Mouse (Mus musculus) kidney, postnatal 0 days (tissue): ENCODE results near the gene Krtap5-4. TPM values are rescaled to one million over a fixed set of nuclear protein-coding genes. Genes with fewer than 3 reads are reported as not detected.
A peak's percentile ranks its signal among the peaks of the same experiment; 100 is the strongest.

Experiments
- ATAC-seq: fragments of 200-750 bp; cut with Nextera tagmentation; replicated peaks from 2 replicates; pipeline ENCODE4 v1.8.0; 2017; ENCODE audit warnings: low read depth, moderate number of reproducible peaks, moderate TSS enrichment, moderate library complexity; ENCODE audit not compliant: low FRiP score
- DNase-seq: peaks from one replicate; pipeline ENCODE4 v3.0.0-alpha.2; 2016; ENCODE audit warnings: low spot score
- H3K27ac ChIP-seq: fragments of 300-500 bp; sonication (generic); 2 replicates; pipeline ENCODE4 v1.5.1; 2014; ENCODE audit warnings: mild to moderate bottlenecking
- H3K27me3 ChIP-seq: fragments of 300-500 bp; sonication (generic); 2 replicates; pipeline ENCODE4 v1.6.1; 2014; ENCODE audit warnings: low read length, mixed read lengths; ENCODE audit not compliant: insufficient read depth
- H3K36me3 ChIP-seq: fragments of 300-500 bp; sonication (generic); 2 replicates; pipeline ENCODE4 v1.6.1; 2014; ENCODE audit warnings: low read length, mixed read lengths; ENCODE audit not compliant: insufficient read depth
- H3K4me1 ChIP-seq: fragments of 300-500 bp; sonication (generic); replicated peaks from 2 replicates; pipeline ENCODE4 v1.6.1; 2014; ENCODE audit warnings: antibody characterized with exemption, low read length, mixed read lengths; ENCODE audit not compliant: insufficient read depth
- H3K4me2 ChIP-seq: fragments of 300-500 bp; sonication (generic); 2 replicates; pipeline ENCODE4 v1.6.1; 2014; ENCODE audit warnings: mild to moderate bottlenecking, low read length, moderate library complexity, mixed read lengths
- H3K4me3 ChIP-seq: fragments of 300-500 bp; sonication (generic); replicated peaks from 2 replicates; pipeline ENCODE4 v1.5.1; 2014; ENCODE audit warnings: low read depth, low read length
- H3K9ac ChIP-seq: fragments of 300-500 bp; sonication (generic); 2 replicates; pipeline ENCODE4 v1.6.1; 2014; ENCODE audit warnings: low read depth, low read length
- H3K9me3 ChIP-seq: fragments of 300-500 bp; sonication (generic); replicated peaks from 2 replicates; pipeline ENCODE4 v1.6.1; 2016; ENCODE audit warnings: low read length, inconsistent platforms, mixed read lengths
- CTCF ChIP-seq: IDR thresholded peaks from 2 replicates; pipeline ENCODE4 v1.5.1; 2016; ENCODE audit warnings: antibody characterized with exemption, low read depth, mild to moderate bottlenecking, moderate library complexity
- WGBS: fragments of 180-500 bp; shearing (Covaris S2); extraction: QIAGEN DNeasy Blood & Tissue Kit; methylation state at CpG from one replicate; pipeline ENCODE4 v1.1.7; 2014; 5-methylcytosine and 5-hydroxymethylcytosine counted together
- polyA plus RNA-seq: library from polyadenylated mRNA; unstranded; fragments of >200 nt; fragmentation: Nextera tagmentation; extraction: Ambion mirVana; gene quantifications from 2 replicates; pipeline ENCODE4 v1.2.1, GENCODE M21; 2015

Gene Krtap5-4
- polyA plus RNA-seq, 1 experiment from 2014 or later = not detected

GRCm38 (mm10) chr7:142334246-142334645 lies 30.9 kb downstream of the Krtap5-4 start:
- no peak overlapping the region for H3K4me3 ChIP-seq
- no peaks in the 10 kb centered on the region for H3K9me3 ChIP-seq
- H3K9ac ChIP-seq = no peak overlapping the region
- H3K36me3 ChIP-seq = no peaks in the 10 kb centered on the region
- DNase-seq (peak; percentile 95), ATAC-seq (peak; percentile 69)
- H3K27ac ChIP-seq = no peak overlapping the region
- peak; percentile 99 for TF ChIP-seq CTCF
- peaks cover 10% of the 10 kb centered on the region; the same call in 1 of the 2 replicates for H3K4me1 ChIP-seq
- H3K27me3 ChIP-seq = no peaks in the 10 kb centered on the region
- WGBS = 3% methylated on average over 3 of the region's 3 CpGs
- no peak overlapping the region for H3K4me2 ChIP-seq

GRCm38 (mm10) chr7:142335151-142335550 lies 31.8 kb downstream of the Krtap5-4 start:
- no peak for TF ChIP-seq CTCF
- WGBS = 78% methylated on average over 8 of the region's 8 CpGs
- H3K4me1 ChIP-seq = 0 out of 2 replicates have a peak, but pooled peaks cover 5% of the 10 kb centered on the region
- DNase-seq (no peak), ATAC-seq (no peak)
- no peak overlapping the region for H3K4me2 ChIP-seq
- H3K27ac ChIP-seq = no peak overlapping the region
- H3K9me3 ChIP-seq = no peaks in the 10 kb centered on the region
- no peaks in the 10 kb centered on the region for H3K27me3 ChIP-seq
- H3K36me3 ChIP-seq = no peaks in the 10 kb centered on the region
- H3K4me3 ChIP-seq = no peak overlapping the region
- H3K9ac ChIP-seq = no peak overlapping the region

- Histone ChIP-seq H3K27me3 (no peaks in the 10 kb centered on the region), H3K4me1 (0 out of 2 replicates have a peak, but pooled peaks cover 12% of the 10 kb centered on the region), H3K36me3 (no peaks in the 10 kb centered on the region), H3K9me3 (no peaks in the 10 kb centered on the region), H3K9ac (no peak overlapping the region), H3K4me3 (no peak overlapping the region), H3K4me2 (no peak overlapping the region), H3K27ac (no peak overlapping the region)
- peak; percentile 31 for DNase-seq
- TF ChIP-seq CTCF = no peak; the same call in 1 of the 2 replicates
- no peak; the same call in 1 of the 2 replicates for ATAC-seq
- 43% methylated on average over 10 of the region's 10 CpGs for WGBS
Measured at GRCm38 (mm10) chr7:142340269-142340970, 37.1 kb downstream of the Krtap5-4 start.

GRCm38 (mm10) chr7:142341564-142342246 lies 38.4 kb downstream of the Krtap5-4 start:
- Histone ChIP-seq H3K36me3 (no peaks in the 10 kb centered on the region), H3K4me2 (no peak overlapping the region), H3K27me3 (no peaks in the 10 kb centered on the region), H3K9ac (no peak overlapping the region), H3K4me1 (0 out of 2 replicates have a peak, but pooled peaks cover 12% of the 10 kb centered on the region), H3K27ac (no peak overlapping the region), H3K9me3 (no peaks in the 10 kb centered on the region), H3K4me3 (no peak overlapping the region)
- no peak for TF ChIP-seq CTCF
- WGBS = 56% methylated on average over 10 of the region's 10 CpGs
- DNase-seq (no peak), ATAC-seq (no peak; the same call in 1 of the 2 replicates)

- WGBS = 51% methylated on average over 3 of the region's 3 CpGs
- Histone ChIP-seq H3K9ac (no peak overlapping the region), H3K4me1 (0 out of 2 replicates have a peak, but pooled peaks cover 12% of the 10 kb centered on the region), H3K4me3 (no peak overlapping the region), H3K27ac (no peak overlapping the region), H3K9me3 (no peaks in the 10 kb centered on the region), H3K4me2 (no peak overlapping the region), H3K27me3 (no peaks in the 10 kb centered on the region), H3K36me3 (no peaks in the 10 kb centered on the region)
- DNase-seq (no peak), ATAC-seq (no peak)
- no peak for TF ChIP-seq CTCF
Measured at GRCm38 (mm10) chr7:142342247-142342640, 38.9 kb downstream of the Krtap5-4 start.

- TF ChIP-seq CTCF = no peak
Measured at GRCm38 (mm10) chr7:142347542-142347941, 44.2 kb downstream of the Krtap5-4 start.

More at GRCm38 (mm10) chr7:142347542-142347941, 44.2 kb downstream of the Krtap5-4 start:
- DNase-seq = no peak
- Histone ChIP-seq H3K27ac (no peak overlapping the region), H3K27me3 (no peaks in the 10 kb centered on the region), H3K4me2 (no peak overlapping the region), H3K9me3 (no peaks in the 10 kb centered on the region), H3K9ac (no peak overlapping the region), H3K4me3 (no peak overlapping the region), H3K36me3 (no peaks in the 10 kb centered on the region), H3K4me1 (no peaks in the 10 kb centered on the region)
- no peak for ATAC-seq
- 70% methylated on average over 4 of the region's 4 CpGs for WGBS
